Mouse (Mus musculus): ENCODE measurements around the gene Zfp551.

Gene Zfp551

DNA sequence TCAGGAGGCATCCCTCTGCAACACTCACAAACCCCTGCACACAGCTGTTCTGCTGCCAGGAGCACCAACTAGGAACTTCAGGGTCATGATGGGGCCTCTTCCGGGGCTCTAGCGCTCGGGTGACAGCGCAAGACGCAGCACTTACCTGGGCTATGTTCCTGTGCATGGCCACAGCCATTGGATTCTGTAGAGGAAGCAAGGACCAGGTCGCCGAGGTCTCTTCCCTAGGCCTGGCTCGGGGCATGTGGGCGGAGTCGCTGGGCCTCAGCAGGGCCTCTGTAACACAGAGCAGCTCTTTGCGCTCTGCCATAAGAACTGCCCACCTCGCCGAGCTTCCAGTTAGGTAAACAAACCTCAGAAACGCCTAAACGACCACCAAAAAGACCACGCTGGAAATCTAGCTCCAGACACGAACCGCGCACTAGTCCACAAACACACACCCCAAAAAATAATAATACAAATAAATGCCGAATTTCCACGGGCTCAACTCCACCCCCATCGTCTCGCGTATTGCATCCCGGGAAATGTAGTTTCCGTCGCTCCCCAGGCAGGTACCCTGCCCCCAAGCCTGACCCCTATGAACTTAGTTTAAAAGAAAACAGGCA, at the start of gene Zfp551:
Gene Zfp551 (minus strand): TSS at position 507 of the 605 bp plus-strand sequence.
- DNase-seq, result peak; percentile 96

DNA sequence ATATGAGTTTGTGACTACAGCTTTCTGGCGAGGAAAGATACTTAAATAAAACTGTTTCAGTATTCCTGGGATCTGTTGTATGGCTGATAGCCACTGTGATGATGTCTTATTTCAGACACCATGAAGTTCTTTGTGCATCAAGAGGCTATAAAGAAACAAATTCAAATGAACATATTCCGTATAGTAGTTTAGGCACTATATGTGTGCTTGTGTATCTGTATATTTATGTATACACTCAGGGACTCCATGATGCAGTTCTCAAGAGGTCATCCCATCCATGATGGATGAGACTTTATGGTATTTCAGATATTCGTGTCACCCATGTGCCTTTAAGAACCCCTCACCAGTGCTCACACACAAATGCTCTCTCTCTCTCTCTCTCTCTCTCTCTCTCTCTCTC, 304 bp upstream of the Zfp551 start:
- no peak for DNase-seq

DNA sequence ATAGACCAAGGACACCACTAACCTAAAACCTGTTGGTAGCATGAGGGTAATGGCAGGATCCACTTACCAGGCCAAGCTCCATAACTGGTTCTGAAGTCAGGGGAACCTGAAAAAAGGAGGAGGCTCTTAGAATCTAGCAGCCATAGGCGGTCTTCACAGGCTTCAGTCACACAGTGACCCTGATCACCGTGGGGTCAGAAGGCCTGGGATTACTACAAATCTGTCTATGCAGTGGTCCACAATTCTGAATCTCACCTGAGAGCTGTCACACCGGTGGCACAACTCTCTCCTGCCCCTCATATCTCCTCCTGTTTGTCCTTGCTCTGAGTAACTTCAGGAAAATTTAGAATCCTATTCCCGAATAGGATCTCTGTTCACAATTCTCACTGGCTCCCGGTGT, 810 bp downstream of the Zfp551 start:
- DNase-seq, result no peak

DNA sequence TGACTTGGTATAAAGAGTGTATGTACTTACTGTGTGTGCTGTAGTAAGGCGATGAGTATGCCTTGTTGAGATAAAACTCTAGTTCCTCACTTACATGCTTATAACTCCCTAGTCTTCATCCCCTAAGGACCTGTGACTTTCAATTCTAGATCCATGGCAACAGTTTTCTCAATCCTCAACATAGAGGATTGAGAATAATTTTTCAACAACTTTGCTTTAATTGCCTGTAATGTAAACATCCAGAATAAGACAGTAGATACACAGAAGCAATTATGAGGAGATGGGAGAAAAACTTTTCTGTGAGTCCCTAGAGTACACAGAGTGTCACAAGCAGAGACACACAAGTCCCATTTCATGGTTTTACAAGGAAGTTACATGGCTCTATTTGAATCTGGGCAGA, 53.4 kb downstream of the Zfp551 start, which contains the start of gene Vmn1r84:
Gene Vmn1r84 (minus strand): TSS at position 101 of the 400 bp plus-strand sequence.
- DNase-seq, result no peak

Data from heart, adult 11 months (tissue).